Mouse (Mus musculus): Measurements from ENCODE around the gene Gbf1. TPM values are rescaled to one million over a fixed set of nuclear protein-coding genes. Genes with fewer than 3 reads are reported as not detected.

The Gbf1 gene
- total and polyA plus RNA-seq, 3 experiments: 8.6 to 26.1 (median 18.7) TPM

DNA sequence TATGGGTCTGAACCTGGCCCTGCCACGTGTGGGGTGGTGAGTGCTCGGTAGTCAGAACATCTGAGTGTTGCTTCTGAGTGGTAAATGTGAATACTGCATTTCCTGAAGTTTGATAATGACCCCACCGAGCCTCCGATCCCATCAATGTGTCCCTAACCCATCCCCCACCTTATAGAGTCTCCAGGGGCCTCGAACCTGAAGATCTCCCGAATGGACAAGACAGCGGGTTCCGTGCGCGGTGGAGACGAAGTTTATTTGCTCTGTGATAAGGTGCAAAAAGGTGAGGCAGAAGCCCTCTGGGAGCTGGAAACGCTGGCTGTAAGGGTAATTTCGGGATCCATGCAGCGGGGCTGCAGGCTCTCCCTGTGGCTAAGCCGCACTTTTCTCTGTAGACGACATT, 155.5 kb downstream of the Gbf1 start:
- TF ChIP-seq JUN (IDR thresholded peaks at IDR 0.05; ENCODE audit: insufficient read depth, low read depth, low read length): no peak
- no peak for TF ChIP-seq POLR2AphosphoS2 (IDR thresholded peaks at IDR 0.05; ENCODE audit: low read depth, low read length)
- no peak for TF ChIP-seq MAZ (IDR thresholded peaks at IDR 0.05; ENCODE audit: low read depth, low read length)
- no peak for TF ChIP-seq MYC (IDR thresholded peaks at IDR 0.05; ENCODE audit: low read depth, low read length)
- TF ChIP-seq RAD21 (IDR thresholded peaks at IDR 0.05; ENCODE audit: low read depth, low read length): no peak
- no peak for TF ChIP-seq ELF1 (IDR thresholded peaks at IDR 0.05; ENCODE audit: low read depth, low read length)
- no peak for TF ChIP-seq SIN3A (IDR thresholded peaks at IDR 0.05; ENCODE audit: low read length)
- no peak for TF ChIP-seq ETS1 (conservative IDR thresholded peaks at IDR 0.05; ENCODE audit: low read depth, low read length)
- no peak for TF ChIP-seq NRF1 (IDR thresholded peaks at IDR 0.05; ENCODE audit: low read depth, low read length)
- no peak for TF ChIP-seq CHD1 (IDR thresholded peaks at IDR 0.05; ENCODE audit: low read depth, low read length)
- no peak for TF ChIP-seq USF2 (conservative IDR thresholded peaks at IDR 0.05; ENCODE audit: low read depth, low read length)
- no peak for TF ChIP-seq TBP (conservative IDR thresholded peaks at IDR 0.05; ENCODE audit: low read depth, low read length)
- no peak for TF ChIP-seq RCOR1 (conservative IDR thresholded peaks at IDR 0.05; ENCODE audit: low read depth, low read length)
- dilution Hi-C loops (cut with MboI; ENCODE audit: extremely low pct_ligation_motif_present, extremely low pct_unique_long_range_greater_than_20kb, low sequenced_read_pairs) (no loop called here), in situ Hi-C loops (cut with MboI; ENCODE audit: low pct_ligation_motif_present, low pct_unique_long_range_greater_than_20kb, low sequenced_read_pairs) (no loop called here)
- H3K79me2 ChIP-seq (replicated peaks; ENCODE audit: control insufficient read depth, extremely low read depth, insufficient read depth, poor library complexity, severe bottlenecking): peaks cover 6% of the 10 kb centered on the region
- peaks cover 6 to 31% of the 10 kb centered on the region in 2 experiments for H3K4me1 ChIP-seq (ENCODE audit: control insufficient read depth in 1 of 2, insufficient read depth in 2 of 2)
- no peaks in the 10 kb centered on the region for H3K9me3 ChIP-seq (replicated peaks; ENCODE audit: low read length)
- no peak overlapping the region for H3K27ac ChIP-seq (ENCODE audit: insufficient read depth, low read depth)
- no peak overlapping the region for H3K4me3 ChIP-seq (replicated peaks in 1 of 3; ENCODE audit: low read depth in 2 of 3, low read length in 2 of 3, poor library complexity in 1 of 3)
- H3K27me3 ChIP-seq (replicated peaks): no peaks in the 10 kb centered on the region
- H3K36me3 ChIP-seq (replicated peaks in 1 of 2; ENCODE audit: control insufficient read depth in 1 of 2, insufficient read depth in 1 of 2, low read length in 1 of 2): peaks cover 60 to 66% of the 10 kb centered on the region in 2 experiments
- no peak for DNase-seq (ENCODE audit: extremely low read depth)
- no peak overlapping the region for H3K9ac ChIP-seq (ENCODE audit: insufficient read depth, low read depth)
- H3K4me2 ChIP-seq (ENCODE audit: insufficient read depth, low read depth, poor library complexity, severe bottlenecking): no peak overlapping the region

DNA sequence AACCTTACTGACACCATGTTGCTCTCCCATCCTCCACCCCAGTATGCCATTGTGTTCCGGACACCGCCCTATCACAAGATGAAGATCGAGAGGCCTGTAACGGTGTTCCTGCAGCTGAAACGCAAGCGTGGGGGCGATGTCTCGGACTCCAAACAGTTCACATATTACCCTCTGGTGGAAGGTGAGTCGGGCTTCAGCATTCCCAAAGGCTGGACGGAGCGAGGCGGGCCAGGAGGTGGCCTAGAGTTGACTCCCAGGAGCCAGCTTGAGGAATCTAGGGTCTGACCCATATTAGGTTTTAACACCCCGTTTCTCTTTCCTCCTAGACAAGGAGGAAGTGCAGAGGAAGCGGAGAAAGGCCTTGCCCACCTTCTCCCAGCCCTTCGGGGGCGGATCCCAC, 156.0 kb downstream of the Gbf1 start:
- Histone ChIP-seq H3K4me2 (ENCODE audit: insufficient read depth, low read depth, poor library complexity, severe bottlenecking) (no peak overlapping the region), H3K27me3 (replicated peaks) (no peaks in the 10 kb centered on the region), H3K36me3 (replicated peaks in 1 of 2; ENCODE audit: control insufficient read depth in 1 of 2, insufficient read depth in 1 of 2, low read length in 1 of 2) (peaks cover 65 to 68% of the 10 kb centered on the region in 2 experiments), H3K4me3 (replicated peaks in 1 of 3; ENCODE audit: low read depth in 2 of 3, low read length in 2 of 3, poor library complexity in 1 of 3) (no peak overlapping the region), H3K9ac (ENCODE audit: insufficient read depth, low read depth) (no peak overlapping the region), H3K9me3 (replicated peaks; ENCODE audit: low read length) (no peaks in the 10 kb centered on the region), H3K79me2 (replicated peaks; ENCODE audit: control insufficient read depth, extremely low read depth, insufficient read depth, poor library complexity, severe bottlenecking) (peaks cover 6% of the 10 kb centered on the region), H3K4me1 (ENCODE audit: control insufficient read depth in 1 of 2, insufficient read depth in 2 of 2) (peaks cover 6 to 31% of the 10 kb centered on the region in 2 experiments), H3K27ac (ENCODE audit: insufficient read depth, low read depth) (no peak overlapping the region)
- in situ Hi-C loops (cut with MboI; ENCODE audit: low pct_ligation_motif_present, low pct_unique_long_range_greater_than_20kb, low sequenced_read_pairs): no loop called here
- DNase-seq (ENCODE audit: extremely low read depth): no peak
- no peak for TF ChIP-seq TBP (conservative IDR thresholded peaks at IDR 0.05; ENCODE audit: low read depth, low read length)
- no peak for TF ChIP-seq CHD2 (IDR thresholded peaks at IDR 0.05; ENCODE audit: low read length)
- no peak for TF ChIP-seq ZC3H11A (IDR thresholded peaks at IDR 0.05; ENCODE audit: low read depth, low read length)
- TF ChIP-seq MXI1 (IDR thresholded peaks at IDR 0.05; ENCODE audit: low read depth, low read length): no peak
- TF ChIP-seq MEF2A (IDR thresholded peaks at IDR 0.05; ENCODE audit: borderline replicate concordance, low read depth, low read length): no peak
- no peak for TF ChIP-seq USF1 (IDR thresholded peaks at IDR 0.05; ENCODE audit: low read depth, low read length)
- no peak for TF ChIP-seq POLR2AphosphoS2 (IDR thresholded peaks at IDR 0.05; ENCODE audit: low read depth, low read length)
- no peak for TF ChIP-seq MAFK (IDR thresholded peaks at IDR 0.05; ENCODE audit: insufficient replicate concordance, low read length)
- TF ChIP-seq NELFE (IDR thresholded peaks at IDR 0.05; ENCODE audit: low read depth, low read length): no peak
- dilution Hi-C loops (cut with MboI; ENCODE audit: extremely low pct_ligation_motif_present, extremely low pct_unique_long_range_greater_than_20kb, low sequenced_read_pairs): no loop called here
